Mouse (Mus musculus) midbrain, embryonic 10.5 days (tissue): ENCODE results near the gene Rap1gap. TPM values are rescaled to one million over a fixed set of nuclear protein-coding genes. Genes with fewer than 3 reads are reported as not detected.
A peak's percentile ranks its signal among the peaks of the same experiment; 100 is the strongest.

Experiments used
- DNase-seq: peaks from one replicate; pipeline ENCODE4 v3.0.0-alpha.2; 2017; ENCODE audit warnings: low spot score
- H3K27ac ChIP-seq: fragments of 300-500 bp; sonication (generic); replicated peaks from 2 replicates; pipeline ENCODE4 v1.5.1; 2016; ENCODE audit warnings: mild to moderate bottlenecking
- H3K27me3 ChIP-seq: fragments of 300-500 bp; sonication (generic); 2 replicates; pipeline ENCODE4 v1.6.1; 2016; ENCODE audit warnings: low read depth, mild to moderate bottlenecking; ENCODE audit not compliant: poor library complexity, severe bottlenecking
- H3K36me3 ChIP-seq: fragments of 300-500 bp; sonication (generic); 2 replicates; pipeline ENCODE4 v1.6.1; 2016; ENCODE audit warnings: mild to moderate bottlenecking, moderate library complexity
- H3K4me1 ChIP-seq: fragments of 300-500 bp; sonication (generic); 2 replicates; pipeline ENCODE4 v1.6.1; 2016
- H3K4me3 ChIP-seq: fragments of 300-500 bp; sonication (generic); 2 replicates; pipeline ENCODE4 v1.5.1; 2016; ENCODE audit warnings: mild to moderate bottlenecking, moderate library complexity
- H3K9me3 ChIP-seq: fragments of 300-500 bp; sonication (generic); replicated peaks from 2 replicates; pipeline ENCODE4 v1.6.1; 2016; ENCODE audit warnings: mild to moderate bottlenecking
- WGBS: fragments of 180-500 bp; shearing (Covaris S2); methylation state at CpG from one replicate; pipeline ENCODE4 v1.1.7; 2016; 5-methylcytosine and 5-hydroxymethylcytosine counted together
- polyA plus RNA-seq: library from polyadenylated mRNA; unstranded; fragments of >200 nt; fragmentation: Nextera tagmentation; extraction: Ambion mirVana; gene quantifications from 2 replicates; pipeline ENCODE4 v1.2.1, GENCODE M21; 2016

The Rap1gap gene
- polyA plus RNA-seq, 1 experiment from 2014 or later: 4.5 TPM

GRCm38 (mm10) chr4:137681408-137682104 is 17.0 kb downstream of the Rap1gap start:
- H3K9me3 ChIP-seq: no peaks in the 10 kb centered on the region
- H3K27me3 ChIP-seq: peaks cover 92% of the 10 kb centered on the region
- H3K27ac ChIP-seq: peak overlapping the region; percentile 73
- no peaks in the 10 kb centered on the region for H3K36me3 ChIP-seq
- WGBS: 6% methylated on average over 50 of the region's 52 CpGs
- peaks cover 33% of the 10 kb centered on the region for H3K4me1 ChIP-seq
- peak overlapping the region; percentile 53 for H3K4me3 ChIP-seq
- DNase-seq: peak; percentile 39

- Histone ChIP-seq H3K27me3 (peaks cover 78% of the 10 kb centered on the region), H3K36me3 (no peaks in the 10 kb centered on the region), H3K27ac (no peak overlapping the region), H3K4me3 (no peak overlapping the region), H3K9me3 (no peaks in the 10 kb centered on the region), H3K4me1 (peaks cover 33% of the 10 kb centered on the region)
- DNase-seq: peak; percentile 60
- 51% methylated on average over 7 of the region's 7 CpGs for WGBS
Measured at GRCm38 (mm10) chr4:137682961-137683453, 18.5 kb downstream of the Rap1gap start.

- WGBS: 32% methylated on average over 9 of the region's 9 CpGs
- H3K36me3 ChIP-seq: no peaks in the 10 kb centered on the region
- peaks cover 33% of the 10 kb centered on the region for H3K4me1 ChIP-seq
- H3K4me3 ChIP-seq: no peak overlapping the region
- peaks cover 63% of the 10 kb centered on the region for H3K27me3 ChIP-seq
- H3K9me3 ChIP-seq: no peaks in the 10 kb centered on the region
- no peak overlapping the region for H3K27ac ChIP-seq
- DNase-seq: no peak
Measured at GRCm38 (mm10) chr4:137684830-137685343, 20.4 kb downstream of the Rap1gap start.

- Histone ChIP-seq H3K9me3 (no peaks in the 10 kb centered on the region), H3K27me3 (peaks cover 49% of the 10 kb centered on the region), H3K36me3 (no peaks in the 10 kb centered on the region), H3K4me3 (no peak overlapping the region), H3K4me1 (peaks cover 20% of the 10 kb centered on the region), H3K27ac (no peak overlapping the region)
- WGBS: 87% methylated on average over 5 of the region's 5 CpGs
- DNase-seq: no peak
Measured at GRCm38 (mm10) chr4:137686303-137686702, 21.8 kb downstream of the Rap1gap start.

GRCm38 (mm10) chr4:137687234-137687825 is 22.8 kb downstream of the Rap1gap start:
- Histone ChIP-seq H3K27me3 (peaks cover 39% of the 10 kb centered on the region), H3K36me3 (no peaks in the 10 kb centered on the region), H3K27ac (no peak overlapping the region), H3K4me1 (peaks cover 11% of the 10 kb centered on the region; the same call in 1 of the 2 replicates), H3K4me3 (no peak overlapping the region), H3K9me3 (no peaks in the 10 kb centered on the region)
- no peak for DNase-seq
- 86% methylated on average over 14 of the region's 14 CpGs for WGBS

GRCm38 (mm10) chr4:137692107-137692902 is 27.8 kb downstream of the Rap1gap start:
- Histone ChIP-seq H3K27ac (no peak overlapping the region), H3K27me3 (no peaks in the 10 kb centered on the region), H3K36me3 (no peaks in the 10 kb centered on the region), H3K4me3 (no peak overlapping the region), H3K4me1 (peaks cover 6% of the 10 kb centered on the region; the same call in 1 of the 2 replicates), H3K9me3 (no peaks in the 10 kb centered on the region)
- 89% methylated on average over 10 of the region's 10 CpGs for WGBS
- no peak for DNase-seq

- H3K4me1 ChIP-seq: peaks cover 25% of the 10 kb centered on the region
- no peaks in the 10 kb centered on the region for H3K9me3 ChIP-seq
- no peak overlapping the region for H3K4me3 ChIP-seq
- WGBS: 84% methylated on average over 8 of the region's 8 CpGs
- no peaks in the 10 kb centered on the region for H3K27me3 ChIP-seq
- DNase-seq: no peak
- no peaks in the 10 kb centered on the region for H3K36me3 ChIP-seq
- H3K27ac ChIP-seq: no peak overlapping the region
Measured at GRCm38 (mm10) chr4:137695300-137695699, 30.8 kb downstream of the Rap1gap start.

- Histone ChIP-seq H3K9me3 (no peaks in the 10 kb centered on the region), H3K4me1 (peaks cover 25% of the 10 kb centered on the region), H3K27ac (no peak overlapping the region), H3K27me3 (no peaks in the 10 kb centered on the region), H3K4me3 (no peak overlapping the region), H3K36me3 (no peaks in the 10 kb centered on the region)
- 43% methylated on average over 4 of the region's 4 CpGs for WGBS
- no peak for DNase-seq
Measured at GRCm38 (mm10) chr4:137695900-137696299, 31.4 kb downstream of the Rap1gap start.

- H3K9me3 ChIP-seq: no peaks in the 10 kb centered on the region
- H3K4me1 ChIP-seq: peaks cover 31% of the 10 kb centered on the region
- peak overlapping the region; percentile 49; the same call in 1 of the 2 replicates for H3K27ac ChIP-seq
- no peaks in the 10 kb centered on the region for H3K27me3 ChIP-seq
- DNase-seq: no peak
- no peaks in the 10 kb centered on the region for H3K36me3 ChIP-seq
- 80% methylated on average over 13 of the region's 13 CpGs for WGBS
- H3K4me3 ChIP-seq: no peak overlapping the region
Measured at GRCm38 (mm10) chr4:137697156-137697885, 32.8 kb downstream of the Rap1gap start.

- Histone ChIP-seq H3K36me3 (no peaks in the 10 kb centered on the region), H3K27ac (peak overlapping the region; percentile 42; the same call in 1 of the 2 replicates), H3K4me3 (no peak overlapping the region), H3K4me1 (peaks cover 31% of the 10 kb centered on the region), H3K9me3 (no peaks in the 10 kb centered on the region), H3K27me3 (no peaks in the 10 kb centered on the region)
- DNase-seq: no peak
- 94% methylated on average over 7 of the region's 7 CpGs for WGBS
Measured at GRCm38 (mm10) chr4:137698076-137698985, 33.8 kb downstream of the Rap1gap start.
